Mouse (Mus musculus): ENCODE results near the gene Aasdh. TPM values are rescaled to one million over a fixed set of nuclear protein-coding genes. Genes with fewer than 3 reads are reported as not detected.

Aasdh gene
- polyA plus RNA-seq, 1 experiment from 2014 or later = 16.8 TPM

DNA sequence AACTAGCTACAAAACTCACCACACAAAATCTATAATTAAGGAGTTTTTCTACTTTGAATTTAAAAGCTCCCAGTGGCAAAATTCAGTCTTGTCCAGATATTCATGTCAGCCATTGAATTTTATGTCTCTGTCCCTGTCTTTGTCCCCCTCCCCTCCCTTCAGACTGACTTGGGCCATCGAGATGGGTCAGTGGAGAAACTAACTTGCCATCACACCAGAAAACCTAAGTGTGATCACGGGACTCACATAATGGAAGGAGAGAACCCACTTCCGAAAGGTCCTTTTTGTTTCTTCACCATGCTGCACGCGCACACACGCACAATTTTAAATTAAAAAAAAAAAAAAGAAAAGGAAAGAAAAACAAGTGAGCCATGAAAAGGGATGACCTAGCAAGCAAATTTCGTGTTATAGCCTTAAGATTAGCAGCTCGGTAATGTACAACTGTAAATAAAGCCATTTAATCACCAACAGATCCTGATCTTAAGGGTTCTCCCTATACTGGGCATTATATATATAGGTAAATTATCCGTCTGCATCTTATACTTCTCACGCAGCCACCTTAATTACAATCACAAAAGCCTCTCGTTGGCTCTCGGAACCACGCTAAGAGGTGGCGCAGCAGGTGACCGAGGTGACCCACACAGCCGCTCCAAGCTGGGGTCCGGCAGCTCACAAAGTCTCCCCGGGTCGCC is 455 bp downstream of the Aasdh start:
- peak overlapping the region; percentile 68 for H3K9ac ChIP-seq
- under 1% methylated on average over 19 of the region's 19 CpGs for WGBS

DNA sequence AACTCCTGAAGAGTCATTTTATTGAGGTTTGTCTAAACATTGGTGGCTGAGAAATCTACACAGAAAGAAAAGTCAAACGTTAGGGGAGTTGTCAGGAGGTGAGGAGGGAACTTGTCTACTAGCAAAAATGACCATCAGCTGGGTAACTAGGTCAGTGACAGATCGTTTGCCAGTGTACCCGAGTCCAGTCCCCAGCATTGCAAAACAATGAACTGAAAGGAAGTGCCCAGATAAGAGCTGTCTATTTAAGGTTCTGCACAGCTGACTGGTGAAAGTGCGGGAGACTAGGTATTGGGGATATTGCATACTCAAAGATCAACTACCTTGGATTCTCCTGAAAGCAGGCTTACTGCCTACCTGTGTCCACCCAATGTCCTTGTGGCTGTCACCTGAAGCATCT is 3.2 kb downstream of the Aasdh start:
- Histone ChIP-seq H3K9ac (no peak overlapping the region), H3K36me3 (peaks cover 19% of the 10 kb centered on the region; the same call in 1 of the 2 replicates), H3K4me3 (replicated peaks) (no peak overlapping the region), H3K27me3 (no peaks in the 10 kb centered on the region), H3K27ac (no peak overlapping the region), H3K4me2 (no peak overlapping the region), H3K9me3 (replicated peaks) (no peaks in the 10 kb centered on the region), H3K4me1 (peaks cover 11% of the 10 kb centered on the region)
- 84% methylated on average over 4 of the region's 4 CpGs for WGBS
- ATAC-seq (replicated peaks; ENCODE audit: low FRiP score) = no peak

More for the DNA sequence above, 455 bp downstream of the Aasdh start:
- Histone ChIP-seq H3K27me3 (no peaks in the 10 kb centered on the region), H3K9me3 (replicated peaks) (no peaks in the 10 kb centered on the region), H3K4me3 (replicated peaks) (peak overlapping the region; percentile 75), H3K27ac (peak overlapping the region; percentile 86), H3K4me2 (peak overlapping the region; percentile 65), H3K4me1 (peaks cover 11% of the 10 kb centered on the region), H3K36me3 (peaks cover 10% of the 10 kb centered on the region)
- ATAC-seq (replicated peaks; ENCODE audit: low FRiP score) = no peak

GRCm38 (mm10) chr5:76893084-76893483 is 12.2 kb downstream of the Aasdh start:
- H3K27ac ChIP-seq = no peak overlapping the region
- H3K9ac ChIP-seq = no peak overlapping the region
- no peak overlapping the region for H3K4me2 ChIP-seq
- no peak for ATAC-seq (replicated peaks; ENCODE audit: low FRiP score)
- H3K27me3 ChIP-seq = no peaks in the 10 kb centered on the region
- WGBS = 82% methylated on average over 2 of the region's 2 CpGs
- H3K4me1 ChIP-seq = no peaks in the 10 kb centered on the region
- peaks cover 61% of the 10 kb centered on the region for H3K36me3 ChIP-seq
- H3K4me3 ChIP-seq (replicated peaks) = no peak overlapping the region
- H3K9me3 ChIP-seq (replicated peaks) = no peaks in the 10 kb centered on the region

- Histone ChIP-seq H3K36me3 (peaks cover 61% of the 10 kb centered on the region), H3K27ac (no peak overlapping the region), H3K4me1 (no peaks in the 10 kb centered on the region), H3K27me3 (no peaks in the 10 kb centered on the region), H3K9ac (no peak overlapping the region), H3K9me3 (replicated peaks) (no peaks in the 10 kb centered on the region), H3K4me3 (replicated peaks) (no peak overlapping the region), H3K4me2 (no peak overlapping the region)
- ATAC-seq (replicated peaks; ENCODE audit: low FRiP score) = no peak
- 86% methylated on average over 2 of the region's 2 CpGs for WGBS
Observed at GRCm38 (mm10) chr5:76892608-76893007, 12.7 kb downstream of the Aasdh start.

GRCm38 (mm10) chr5:76887011-76887410 is 18.3 kb downstream of the Aasdh start:
- Histone ChIP-seq H3K36me3 (peaks cover 71% of the 10 kb centered on the region), H3K27me3 (no peaks in the 10 kb centered on the region), H3K27ac (no peak overlapping the region), H3K9ac (no peak overlapping the region), H3K4me3 (replicated peaks) (no peak overlapping the region), H3K4me1 (no peaks in the 10 kb centered on the region), H3K9me3 (replicated peaks) (no peaks in the 10 kb centered on the region), H3K4me2 (no peak overlapping the region)
- WGBS = 96% methylated on average over 2 of the region's 2 CpGs
- no peak for ATAC-seq (replicated peaks; ENCODE audit: low FRiP score)

DNA sequence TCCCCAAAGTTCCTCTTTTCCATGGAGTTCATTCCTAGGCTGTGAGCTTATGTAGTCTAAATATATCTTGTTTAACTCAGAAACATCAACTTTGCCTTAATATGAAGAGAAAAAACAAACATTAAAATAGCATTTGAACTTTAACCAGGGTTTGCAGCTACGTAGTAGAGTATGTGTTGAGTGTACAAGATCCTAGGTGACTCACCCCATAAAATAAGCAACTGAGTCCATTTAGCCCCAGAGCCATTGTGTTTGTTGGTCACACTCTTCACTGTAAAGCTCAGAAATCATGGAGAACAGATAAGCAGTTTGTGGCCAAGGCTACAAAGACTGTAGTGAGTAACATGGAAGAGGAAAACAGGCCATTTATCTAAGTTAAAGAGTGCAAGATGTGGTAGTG is 21.2 kb downstream of the Aasdh start:
- Histone ChIP-seq H3K27ac (no peak overlapping the region), H3K9me3 (replicated peaks) (no peaks in the 10 kb centered on the region), H3K4me2 (no peak overlapping the region), H3K4me1 (no peaks in the 10 kb centered on the region), H3K27me3 (no peaks in the 10 kb centered on the region), H3K9ac (no peak overlapping the region), H3K4me3 (replicated peaks) (no peak overlapping the region), H3K36me3 (peaks cover 60% of the 10 kb centered on the region)
- ATAC-seq (replicated peaks; ENCODE audit: low FRiP score) = no peak
- WGBS = 85% methylated on average over 1 of the region's 1 CpGs

DNA sequence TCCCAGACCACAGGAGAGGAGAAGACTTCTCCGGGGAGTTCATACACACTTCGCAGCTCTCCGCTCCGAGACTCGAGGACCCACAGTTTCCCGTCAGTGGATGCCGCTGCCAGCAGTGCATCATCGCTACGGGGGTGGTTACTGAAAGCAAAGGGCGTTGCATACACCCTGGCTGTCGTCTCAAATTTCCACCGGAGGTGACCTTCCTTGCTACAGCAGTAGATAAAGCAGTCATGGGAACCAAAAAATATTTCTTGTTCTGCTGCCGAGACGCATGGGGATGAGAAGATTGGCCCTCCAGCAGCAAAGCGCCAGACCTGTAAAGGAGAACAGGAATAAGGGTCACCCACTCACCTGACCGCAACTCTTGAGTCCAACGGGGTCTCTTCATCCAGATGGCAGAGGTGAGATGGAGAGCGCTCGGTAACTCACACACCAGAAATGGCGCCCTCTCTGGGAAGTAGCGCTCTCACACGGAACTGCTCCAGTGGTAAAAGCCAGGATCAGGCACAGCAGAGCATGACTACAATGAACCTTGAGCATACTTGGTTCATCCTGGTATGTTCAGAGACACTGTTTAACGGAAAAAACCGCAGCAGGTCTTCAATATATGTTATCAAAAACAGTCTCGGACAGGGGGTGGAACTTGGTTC is 29.1 kb downstream of the Aasdh start:
- Histone ChIP-seq H3K4me3 (replicated peaks) (no peak overlapping the region), H3K27ac (no peak overlapping the region), H3K9ac (no peak overlapping the region), H3K9me3 (replicated peaks) (no peaks in the 10 kb centered on the region), H3K36me3 (peaks cover 55% of the 10 kb centered on the region), H3K27me3 (no peaks in the 10 kb centered on the region), H3K4me1 (no peaks in the 10 kb centered on the region), H3K4me2 (no peak overlapping the region)
- no peak for ATAC-seq (replicated peaks; ENCODE audit: low FRiP score)
- WGBS = 82% methylated on average over 25 of the region's 25 CpGs

DNA sequence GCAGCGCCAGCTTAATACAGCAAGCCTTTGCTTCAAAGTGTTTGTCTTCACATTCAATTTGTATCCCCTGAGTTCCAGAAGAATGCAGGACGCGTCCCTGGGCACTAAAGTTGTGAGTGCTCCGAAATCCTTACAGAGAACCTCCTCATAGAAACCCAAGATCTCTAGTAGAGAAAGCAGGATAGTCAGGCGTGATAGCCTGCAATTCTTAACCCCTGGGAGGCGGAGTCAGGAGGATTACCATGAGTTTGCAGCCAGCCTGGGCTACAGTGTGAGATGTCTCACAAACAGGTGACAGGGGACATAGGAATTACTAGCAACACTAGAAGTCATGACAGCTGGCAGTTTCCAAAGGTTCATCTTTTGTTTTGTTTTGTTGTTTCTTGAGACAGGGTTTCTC is 35.8 kb downstream of the Aasdh start:
- H3K4me2 ChIP-seq = peak overlapping the region; percentile 61
- H3K9ac ChIP-seq = no peak overlapping the region
- no peaks in the 10 kb centered on the region for H3K27me3 ChIP-seq
- peaks cover 43% of the 10 kb centered on the region for H3K36me3 ChIP-seq
- WGBS = 51% methylated on average over 6 of the region's 6 CpGs
- peak overlapping the region; percentile 43 for H3K4me3 ChIP-seq (replicated peaks)
- no peak for ATAC-seq (replicated peaks; ENCODE audit: low FRiP score)
- H3K4me1 ChIP-seq = peaks cover 3% of the 10 kb centered on the region; the same call in 1 of the 2 replicates
- no peaks in the 10 kb centered on the region for H3K9me3 ChIP-seq (replicated peaks)
- H3K27ac ChIP-seq = no peak overlapping the region

DNA sequence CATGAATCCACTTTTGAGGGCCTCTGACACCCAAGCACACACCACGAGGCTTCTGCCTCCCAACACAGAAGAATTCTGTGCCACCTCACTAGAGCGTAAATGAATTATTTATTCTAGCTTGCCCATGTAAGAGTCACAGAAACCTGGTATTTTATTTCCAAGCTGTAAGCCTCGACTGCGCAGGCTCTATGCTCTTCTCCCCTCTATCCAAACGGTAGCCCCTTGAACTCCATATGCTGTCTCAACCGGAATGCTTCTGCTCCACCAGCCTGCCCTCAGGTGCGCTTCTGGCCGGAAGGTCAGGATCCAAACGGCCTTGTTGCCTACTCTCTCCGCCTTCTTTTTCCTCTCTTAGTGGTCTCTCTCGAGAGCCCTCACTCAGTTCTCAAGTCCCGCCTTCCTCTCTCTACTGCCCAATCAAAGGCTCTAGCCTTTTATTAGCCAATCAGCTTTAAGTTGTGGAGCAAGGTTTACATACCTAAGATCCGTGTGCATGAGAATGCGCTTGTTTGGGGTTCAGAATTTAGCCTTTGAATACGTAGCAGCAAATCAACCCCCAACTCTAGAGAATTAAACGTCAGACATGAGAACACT is 36.5 kb downstream of the Aasdh start:
- Histone ChIP-seq H3K9me3 (replicated peaks) (no peaks in the 10 kb centered on the region), H3K4me1 (peaks cover 3% of the 10 kb centered on the region; the same call in 1 of the 2 replicates), H3K27me3 (no peaks in the 10 kb centered on the region), H3K4me2 (peak overlapping the region; percentile 61), H3K36me3 (peaks cover 38% of the 10 kb centered on the region), H3K9ac (no peak overlapping the region), H3K27ac (no peak overlapping the region), H3K4me3 (replicated peaks) (peak overlapping the region; percentile 43)
- ATAC-seq (replicated peaks; ENCODE audit: low FRiP score) = peak; percentile 89
- WGBS = 22% methylated on average over 16 of the region's 16 CpGs

GRCm38 (mm10) chr5:76866819-76867218 is 38.5 kb downstream of the Aasdh start:
- no peaks in the 10 kb centered on the region for H3K27me3 ChIP-seq
- no peak; the same call in 1 of the 2 replicates for ATAC-seq (replicated peaks; ENCODE audit: low FRiP score)
- no peak overlapping the region for H3K27ac ChIP-seq
- H3K9me3 ChIP-seq (replicated peaks) = no peaks in the 10 kb centered on the region
- H3K9ac ChIP-seq = no peak overlapping the region
- WGBS = 56% methylated on average over 8 of the region's 8 CpGs
- no peak overlapping the region for H3K4me3 ChIP-seq (replicated peaks)
- no peak overlapping the region for H3K4me2 ChIP-seq
- peaks cover 3% of the 10 kb centered on the region; the same call in 1 of the 2 replicates for H3K4me1 ChIP-seq
- H3K36me3 ChIP-seq = peaks cover 27% of the 10 kb centered on the region

GRCm38 (mm10) chr5:76858444-76858843 is 46.9 kb downstream of the Aasdh start:
- ATAC-seq (replicated peaks; ENCODE audit: low FRiP score) = no peak
- Histone ChIP-seq H3K4me3 (replicated peaks) (peak overlapping the region; percentile 41; the same call in 1 of the 2 replicates), H3K9ac (no peak overlapping the region), H3K4me2 (peak overlapping the region; percentile 85), H3K27me3 (peaks cover 43% of the 10 kb centered on the region), H3K9me3 (replicated peaks) (no peaks in the 10 kb centered on the region), H3K27ac (no peak overlapping the region), H3K4me1 (peaks cover 22% of the 10 kb centered on the region), H3K36me3 (peaks cover 5% of the 10 kb centered on the region; the same call in 1 of the 2 replicates)
- 80% methylated on average over 13 of the region's 13 CpGs for WGBS
